Mouse (Mus musculus): Measurements from ENCODE around the gene Isx. TPM values are rescaled to one million over a fixed set of nuclear protein-coding genes. Genes with fewer than 3 reads are reported as not detected.
A peak's percentile ranks its signal among the peaks of the same experiment; 100 is the strongest.

The Isx gene
- polyA plus RNA-seq, 1 experiment from 2014 or later: not detected

DNA sequence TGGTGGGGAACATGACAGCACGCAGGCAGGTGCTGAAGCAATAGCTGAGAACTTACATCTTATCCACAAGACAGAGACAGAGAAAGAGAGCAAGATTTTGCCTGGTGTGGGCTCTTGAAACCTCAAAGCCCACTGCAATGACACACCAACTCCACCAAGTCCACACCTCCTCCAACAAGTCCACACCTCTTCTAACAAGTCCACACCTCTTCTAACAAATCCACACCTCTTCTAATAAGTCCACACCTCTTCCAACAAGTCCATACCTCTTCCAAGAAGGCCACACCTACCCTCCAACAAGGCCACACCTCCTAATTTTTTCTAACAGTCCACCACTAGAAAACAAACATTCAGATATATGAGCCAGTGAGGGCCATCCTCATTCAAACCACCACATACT, 37.7 kb downstream of the Isx start:
- no peaks in the 10 kb centered on the region for H3K36me3 ChIP-seq (ENCODE audit: control insufficient read depth, insufficient read depth, low read length)
- no peak for ATAC-seq (replicated peaks; ENCODE audit: insufficient number of reproducible peaks, low FRiP score, low TSS enrichment)
- H3K4me1 ChIP-seq (ENCODE audit: control insufficient read depth, insufficient read depth, low read length): peaks cover 2% of the 10 kb centered on the region; the same call in 1 of the 2 replicates
- WGBS (ENCODE audit: insufficient replicate concordance): 80% methylated on average over 1 of the region's 1 CpGs
- H3K27ac ChIP-seq (ENCODE audit: low read depth, low read length): no peak overlapping the region
- no peaks in the 10 kb centered on the region for H3K9me3 ChIP-seq (replicated peaks; ENCODE audit: control insufficient read depth, low read length)
- no peak overlapping the region for H3K9ac ChIP-seq (ENCODE audit: low read depth, low read length)
- H3K27me3 ChIP-seq (ENCODE audit: control insufficient read depth, insufficient read depth, low read length): no peaks in the 10 kb centered on the region
- H3K4me2 ChIP-seq: no peak overlapping the region
- no peak overlapping the region for H3K4me3 ChIP-seq (ENCODE audit: low read depth, low read length)

DNA sequence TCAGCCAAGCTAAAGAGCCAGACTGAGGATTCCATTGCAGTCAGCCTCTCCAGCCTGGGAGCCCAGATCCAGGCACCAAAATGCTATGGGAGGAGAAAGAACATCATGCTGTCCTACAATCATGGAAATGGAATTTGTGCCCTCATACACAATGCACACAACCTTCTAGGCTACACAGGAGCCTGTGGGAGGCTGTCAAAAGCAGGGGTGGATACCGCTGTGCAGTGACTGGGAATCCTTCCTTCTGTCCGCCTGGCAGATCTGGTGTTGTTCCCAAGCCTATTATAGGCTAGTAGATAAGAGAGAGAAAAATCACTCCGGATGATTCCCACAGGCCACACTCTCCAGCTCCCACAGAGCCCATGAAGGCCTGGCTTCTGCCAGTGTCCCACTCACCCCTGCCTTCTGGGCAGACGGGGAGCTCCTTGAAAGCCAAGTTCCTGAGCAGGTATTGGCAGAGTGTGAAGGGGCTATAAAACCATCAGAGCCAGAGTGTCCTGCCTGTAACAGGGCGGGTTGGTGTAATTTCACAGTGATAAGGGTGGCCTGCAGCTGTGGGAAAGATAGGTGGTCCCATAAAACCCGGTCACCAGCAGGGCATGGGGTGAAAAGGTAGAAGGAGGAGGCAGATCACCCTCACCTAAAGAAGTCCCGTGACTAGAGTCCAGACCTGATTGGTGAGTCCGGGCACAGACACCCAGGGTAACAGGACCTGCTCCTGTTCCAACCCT, 47.9 kb downstream of the Isx start:
- no peaks in the 10 kb centered on the region for H3K27me3 ChIP-seq (ENCODE audit: control insufficient read depth, insufficient read depth, low read length)
- no peak overlapping the region for H3K27ac ChIP-seq (ENCODE audit: low read depth, low read length)
- ATAC-seq (replicated peaks; ENCODE audit: insufficient number of reproducible peaks, low FRiP score, low TSS enrichment): no peak
- WGBS (ENCODE audit: insufficient replicate concordance): 54% methylated on average over 8 of the region's 8 CpGs
- H3K9ac ChIP-seq (ENCODE audit: low read depth, low read length): no peak overlapping the region
- H3K4me2 ChIP-seq: no peak overlapping the region
- no peaks in the 10 kb centered on the region for H3K9me3 ChIP-seq (replicated peaks; ENCODE audit: control insufficient read depth, low read length)
- peaks cover 3% of the 10 kb centered on the region; the same call in 1 of the 2 replicates for H3K4me1 ChIP-seq (ENCODE audit: control insufficient read depth, insufficient read depth, low read length)
- no peak overlapping the region for H3K4me3 ChIP-seq (ENCODE audit: low read depth, low read length)
- H3K36me3 ChIP-seq (ENCODE audit: control insufficient read depth, insufficient read depth, low read length): no peaks in the 10 kb centered on the region

DNA sequence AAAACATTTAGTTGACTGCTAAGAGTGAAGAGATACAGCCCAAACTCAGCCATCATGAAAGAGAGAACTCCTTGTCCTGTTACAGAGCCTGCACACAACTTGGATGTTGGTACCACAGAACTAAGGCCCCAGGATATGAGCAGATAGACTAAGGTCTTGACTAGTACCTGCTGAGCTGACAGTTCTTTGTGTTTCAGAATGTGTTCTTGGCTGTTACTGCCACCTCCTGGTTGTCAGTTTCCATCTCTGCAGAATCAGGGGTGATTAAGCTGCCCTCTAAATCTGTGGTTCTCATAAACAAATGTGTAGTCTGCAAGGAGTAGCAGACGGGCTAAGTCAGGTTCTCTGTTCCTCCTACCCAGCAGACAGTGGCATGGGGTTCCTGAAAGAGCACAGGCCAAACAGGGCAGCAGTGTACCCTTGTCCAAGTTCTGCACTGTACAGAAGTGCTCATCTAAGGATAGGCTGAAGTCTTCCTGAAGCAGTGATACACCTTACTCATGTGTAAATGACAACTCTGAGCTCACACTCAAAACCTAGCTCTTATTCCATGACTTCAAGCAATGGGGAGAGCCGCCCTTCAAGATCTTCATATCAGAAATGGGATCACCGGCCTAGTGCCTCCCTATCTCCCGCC, 49.0 kb downstream of the Isx start:
- Histone ChIP-seq H3K9ac (ENCODE audit: low read depth, low read length) (no peak overlapping the region), H3K27me3 (ENCODE audit: control insufficient read depth, insufficient read depth, low read length) (no peaks in the 10 kb centered on the region), H3K4me1 (ENCODE audit: control insufficient read depth, insufficient read depth, low read length) (peaks cover 3% of the 10 kb centered on the region; the same call in 1 of the 2 replicates), H3K36me3 (ENCODE audit: control insufficient read depth, insufficient read depth, low read length) (no peaks in the 10 kb centered on the region), H3K4me2 (no peak overlapping the region), H3K27ac (ENCODE audit: low read depth, low read length) (no peak overlapping the region), H3K9me3 (replicated peaks; ENCODE audit: control insufficient read depth, low read length) (no peaks in the 10 kb centered on the region), H3K4me3 (ENCODE audit: low read depth, low read length) (no peak overlapping the region)
- ATAC-seq (replicated peaks; ENCODE audit: insufficient number of reproducible peaks, low FRiP score, low TSS enrichment): no peak
- 77% methylated on average over 4 of the region's 4 CpGs for WGBS (ENCODE audit: insufficient replicate concordance)

DNA sequence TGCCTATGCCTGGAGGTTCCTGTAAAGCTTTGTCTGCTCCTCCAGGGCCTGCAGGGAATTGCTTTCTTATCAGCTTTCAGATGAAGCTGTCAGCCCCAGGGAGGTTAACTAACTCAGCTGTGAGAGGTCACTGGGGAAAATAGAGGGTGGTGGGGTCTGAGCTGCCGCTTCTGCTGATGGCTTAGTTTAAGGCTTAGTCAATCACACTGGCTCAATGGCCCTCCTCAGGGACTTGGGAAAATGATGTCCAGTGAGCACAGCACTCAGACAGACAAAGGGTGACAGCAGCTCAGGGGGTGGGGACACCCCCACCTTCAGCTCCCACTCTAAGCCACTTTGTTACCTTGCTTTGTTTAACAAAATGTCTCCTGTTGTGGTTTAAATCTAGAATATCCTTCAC, 55.0 kb downstream of the Isx start:
- 31% methylated on average over 1 of the region's 1 CpGs for WGBS (ENCODE audit: insufficient replicate concordance)
- ATAC-seq (replicated peaks; ENCODE audit: insufficient number of reproducible peaks, low FRiP score, low TSS enrichment): no peak
- Histone ChIP-seq H3K27ac (ENCODE audit: low read depth, low read length) (no peak overlapping the region), H3K9ac (ENCODE audit: low read depth, low read length) (no peak overlapping the region), H3K4me3 (ENCODE audit: low read depth, low read length) (no peak overlapping the region), H3K4me1 (ENCODE audit: control insufficient read depth, insufficient read depth, low read length) (peaks cover 6% of the 10 kb centered on the region; the same call in 1 of the 2 replicates), H3K9me3 (replicated peaks; ENCODE audit: control insufficient read depth, low read length) (no peaks in the 10 kb centered on the region), H3K36me3 (ENCODE audit: control insufficient read depth, insufficient read depth, low read length) (no peaks in the 10 kb centered on the region), H3K4me2 (no peak overlapping the region), H3K27me3 (ENCODE audit: control insufficient read depth, insufficient read depth, low read length) (no peaks in the 10 kb centered on the region)

DNA sequence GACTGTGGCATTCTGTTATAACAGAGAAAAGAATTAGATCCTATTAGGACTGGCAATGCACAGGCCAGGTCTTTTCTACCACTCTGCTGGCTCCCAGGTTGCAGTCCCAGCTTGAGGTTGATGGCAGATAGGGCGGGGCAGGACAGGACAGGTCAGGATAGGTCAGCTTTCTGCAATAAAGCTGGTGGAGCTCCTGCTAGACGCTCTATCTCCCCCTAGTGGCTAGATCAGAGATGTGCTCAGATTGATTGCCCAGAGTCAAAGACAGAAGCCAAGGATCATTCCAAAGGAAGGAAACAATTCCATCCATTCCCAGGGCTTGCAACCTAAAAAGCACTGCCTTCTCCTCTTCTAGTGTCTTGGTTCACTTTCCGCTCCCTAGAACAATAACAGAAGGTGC, 57.8 kb downstream of the Isx start:
- H3K27me3 ChIP-seq (ENCODE audit: control insufficient read depth, insufficient read depth, low read length): no peaks in the 10 kb centered on the region
- 17% methylated on average over 3 of the region's 3 CpGs for WGBS (ENCODE audit: insufficient replicate concordance)
- H3K4me3 ChIP-seq (ENCODE audit: low read depth, low read length): no peak overlapping the region
- 0 out of 2 replicates have a peak, but pooled peaks cover 4% of the 10 kb centered on the region for H3K4me1 ChIP-seq (ENCODE audit: control insufficient read depth, insufficient read depth, low read length)
- H3K36me3 ChIP-seq (ENCODE audit: control insufficient read depth, insufficient read depth, low read length): no peaks in the 10 kb centered on the region
- no peak overlapping the region for H3K27ac ChIP-seq (ENCODE audit: low read depth, low read length)
- no peaks in the 10 kb centered on the region for H3K9me3 ChIP-seq (replicated peaks; ENCODE audit: control insufficient read depth, low read length)
- H3K4me2 ChIP-seq: no peak overlapping the region
- ATAC-seq (replicated peaks; ENCODE audit: insufficient number of reproducible peaks, low FRiP score, low TSS enrichment): no peak
- H3K9ac ChIP-seq (ENCODE audit: low read depth, low read length): no peak overlapping the region

DNA sequence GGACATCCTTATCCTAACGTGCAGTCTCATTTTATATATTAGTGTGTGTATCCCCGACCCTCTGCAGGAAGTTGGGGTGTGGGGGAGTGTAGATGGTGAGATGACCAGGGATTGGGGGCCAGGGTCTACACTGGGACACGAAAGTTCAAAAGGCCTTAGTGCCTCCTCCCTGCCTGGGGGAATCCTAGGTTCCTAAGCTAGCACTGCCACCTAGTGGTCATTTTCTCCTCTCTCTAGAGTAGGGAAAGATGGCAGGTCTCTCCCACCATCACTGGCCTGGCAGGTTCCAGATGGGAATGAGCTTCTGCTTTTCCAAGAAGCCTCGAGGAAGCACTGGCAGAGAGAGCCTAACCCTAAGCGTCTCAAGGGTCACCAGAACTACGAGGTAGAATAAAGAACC, 62.3 kb downstream of the Isx start:
- no peaks in the 10 kb centered on the region for H3K27me3 ChIP-seq (ENCODE audit: control insufficient read depth, insufficient read depth, low read length)
- H3K9me3 ChIP-seq (replicated peaks; ENCODE audit: control insufficient read depth, low read length): no peaks in the 10 kb centered on the region
- 20% methylated on average over 6 of the region's 6 CpGs for WGBS (ENCODE audit: insufficient replicate concordance)
- H3K36me3 ChIP-seq (ENCODE audit: control insufficient read depth, insufficient read depth, low read length): no peaks in the 10 kb centered on the region
- no peaks in the 10 kb centered on the region for H3K4me1 ChIP-seq (ENCODE audit: control insufficient read depth, insufficient read depth, low read length)
- no peak overlapping the region for H3K27ac ChIP-seq (ENCODE audit: low read depth, low read length)
- H3K4me3 ChIP-seq (ENCODE audit: low read depth, low read length): no peak overlapping the region
- H3K4me2 ChIP-seq: no peak overlapping the region
- 0 out of 2 replicates have a peak, but pooled peaks have one; percentile 35 for ATAC-seq (replicated peaks; ENCODE audit: insufficient number of reproducible peaks, low FRiP score, low TSS enrichment)
- no peak overlapping the region for H3K9ac ChIP-seq (ENCODE audit: low read depth, low read length)

DNA sequence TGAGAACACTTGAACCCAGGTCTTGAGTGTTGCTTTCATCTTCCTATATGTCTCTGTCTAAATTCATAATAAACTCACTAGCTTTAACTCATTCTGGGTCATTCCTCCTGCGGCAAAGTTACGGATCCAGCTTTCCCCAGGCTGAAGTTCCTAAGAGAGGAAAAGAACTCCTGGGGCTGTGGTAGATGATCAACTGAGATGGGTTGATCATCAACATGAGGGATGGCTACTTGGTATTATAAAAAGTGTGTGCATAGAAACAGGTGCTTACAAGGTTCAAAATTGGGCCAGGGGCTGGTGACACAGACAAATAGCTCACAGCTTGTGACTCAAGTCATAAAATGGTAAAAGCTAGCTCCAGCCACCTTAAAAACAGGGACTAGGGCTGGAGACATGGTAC, 63.7 kb downstream of the Isx start:
- Histone ChIP-seq H3K27ac (ENCODE audit: low read depth, low read length) (no peak overlapping the region), H3K9ac (ENCODE audit: low read depth, low read length) (no peak overlapping the region), H3K4me3 (ENCODE audit: low read depth, low read length) (no peak overlapping the region), H3K9me3 (replicated peaks; ENCODE audit: control insufficient read depth, low read length) (no peaks in the 10 kb centered on the region), H3K36me3 (ENCODE audit: control insufficient read depth, insufficient read depth, low read length) (no peaks in the 10 kb centered on the region), H3K4me2 (no peak overlapping the region), H3K4me1 (ENCODE audit: control insufficient read depth, insufficient read depth, low read length) (no peaks in the 10 kb centered on the region), H3K27me3 (ENCODE audit: control insufficient read depth, insufficient read depth, low read length) (no peaks in the 10 kb centered on the region)
- ATAC-seq (replicated peaks; ENCODE audit: insufficient number of reproducible peaks, low FRiP score, low TSS enrichment): no peak
- WGBS (ENCODE audit: insufficient replicate concordance): 79% methylated on average over 2 of the region's 2 CpGs

DNA sequence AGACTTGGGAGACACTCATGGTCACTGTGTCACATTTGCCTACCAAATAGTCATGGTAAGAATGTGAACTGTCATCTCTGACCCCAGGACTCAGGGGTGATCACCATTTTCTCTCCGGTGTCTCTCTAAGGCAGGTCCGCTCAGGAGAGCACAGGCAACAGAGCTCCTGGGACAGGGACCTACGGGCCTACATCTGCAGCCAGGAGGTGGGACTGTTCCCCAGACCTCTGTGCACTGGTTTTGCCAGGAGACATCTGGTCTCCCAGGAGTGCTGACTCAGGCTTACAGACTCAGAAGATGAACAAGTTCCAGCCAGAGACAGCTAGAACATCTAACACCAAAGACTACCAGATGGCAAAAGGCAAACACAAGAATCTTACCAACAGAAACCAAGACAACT, 69.1 kb downstream of the Isx start:
- WGBS (ENCODE audit: insufficient replicate concordance): 80% methylated on average over 3 of the region's 3 CpGs
- Histone ChIP-seq H3K9ac (ENCODE audit: low read depth, low read length) (no peak overlapping the region), H3K4me2 (no peak overlapping the region), H3K36me3 (ENCODE audit: control insufficient read depth, insufficient read depth, low read length) (no peaks in the 10 kb centered on the region), H3K4me1 (ENCODE audit: control insufficient read depth, insufficient read depth, low read length) (no peaks in the 10 kb centered on the region), H3K4me3 (ENCODE audit: low read depth, low read length) (no peak overlapping the region), H3K9me3 (replicated peaks; ENCODE audit: control insufficient read depth, low read length) (no peaks in the 10 kb centered on the region), H3K27me3 (ENCODE audit: control insufficient read depth, insufficient read depth, low read length) (no peaks in the 10 kb centered on the region), H3K27ac (ENCODE audit: low read depth, low read length) (no peak overlapping the region)
- no peak for ATAC-seq (replicated peaks; ENCODE audit: insufficient number of reproducible peaks, low FRiP score, low TSS enrichment)

All from heart, embryonic 11.5 days (tissue).